Mouse (Mus musculus): ENCODE measurements at regions not wholly inside any gene's neighbourhood (a gene's known extent, or its start where the extent isn't known, plus 50 kb on each side); places are given as distances from the start of the nearest gene placed in this dataset.

GRCm38 (mm10) chr2:94983484-94983883 is 545.5 kb upstream of the Api5 start:
- TF ChIP-seq CTCF (IDR thresholded peaks at IDR 0.05; ENCODE audit: low read depth) = no peak
- Histone ChIP-seq H3K36me3 (ENCODE audit: control insufficient read depth, insufficient read depth) (no peaks in the 10 kb centered on the region), H3K4me1 (replicated peaks; ENCODE audit: control insufficient read depth, insufficient read depth, low read length) (no peaks in the 10 kb centered on the region), H3K4me3 (ENCODE audit: low read depth, low read length) (no peak overlapping the region), H3K9me3 (ENCODE audit: control insufficient read depth) (no peaks in the 10 kb centered on the region), H3K9ac (ENCODE audit: low read depth, low read length) (no peak overlapping the region), H3K4me2 (replicated peaks; ENCODE audit: low read depth) (no peak overlapping the region), H3K27ac (ENCODE audit: low read depth, low read length) (no peak overlapping the region), H3K27me3 (replicated peaks; ENCODE audit: control insufficient read depth, insufficient read depth, low read length) (no peaks in the 10 kb centered on the region)
- ATAC-seq = no peak
- 90% methylated on average over 4 of the region's 4 CpGs for WGBS

DNA sequence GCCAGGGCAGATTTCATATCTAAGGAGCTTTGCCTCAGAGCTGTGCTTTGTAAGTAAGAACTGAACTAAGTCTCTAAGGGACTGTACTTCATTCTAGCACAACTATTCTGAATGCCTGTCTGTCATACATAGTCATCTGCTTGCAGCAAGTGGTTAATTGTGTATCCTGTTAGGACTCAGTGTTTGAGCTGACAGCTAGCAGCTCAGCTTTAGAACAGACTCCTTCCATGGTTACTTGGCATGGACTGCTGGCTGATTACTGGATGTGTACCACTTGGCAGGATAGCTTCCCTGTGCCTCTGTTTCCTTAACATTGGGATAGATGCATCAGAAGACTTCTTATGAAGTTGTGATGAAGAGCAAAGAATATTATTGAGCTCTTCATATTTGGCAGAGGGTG is 525.6 kb upstream of the Api5 start:
- no peak for ATAC-seq
- no peak overlapping the region for H3K9ac ChIP-seq (ENCODE audit: low read depth, low read length)
- H3K4me3 ChIP-seq (ENCODE audit: low read depth, low read length) = no peak overlapping the region
- no peak overlapping the region for H3K27ac ChIP-seq (ENCODE audit: low read depth, low read length)
- TF ChIP-seq CTCF (IDR thresholded peaks at IDR 0.05; ENCODE audit: low read depth) = no peak
- no peak overlapping the region for H3K4me2 ChIP-seq (replicated peaks; ENCODE audit: low read depth)
- H3K9me3 ChIP-seq (ENCODE audit: control insufficient read depth) = no peaks in the 10 kb centered on the region
- no peaks in the 10 kb centered on the region for H3K4me1 ChIP-seq (replicated peaks; ENCODE audit: control insufficient read depth, insufficient read depth, low read length)
- no peaks in the 10 kb centered on the region for H3K27me3 ChIP-seq (replicated peaks; ENCODE audit: control insufficient read depth, insufficient read depth, low read length)
- no peaks in the 10 kb centered on the region for H3K36me3 ChIP-seq (ENCODE audit: control insufficient read depth, insufficient read depth)

DNA sequence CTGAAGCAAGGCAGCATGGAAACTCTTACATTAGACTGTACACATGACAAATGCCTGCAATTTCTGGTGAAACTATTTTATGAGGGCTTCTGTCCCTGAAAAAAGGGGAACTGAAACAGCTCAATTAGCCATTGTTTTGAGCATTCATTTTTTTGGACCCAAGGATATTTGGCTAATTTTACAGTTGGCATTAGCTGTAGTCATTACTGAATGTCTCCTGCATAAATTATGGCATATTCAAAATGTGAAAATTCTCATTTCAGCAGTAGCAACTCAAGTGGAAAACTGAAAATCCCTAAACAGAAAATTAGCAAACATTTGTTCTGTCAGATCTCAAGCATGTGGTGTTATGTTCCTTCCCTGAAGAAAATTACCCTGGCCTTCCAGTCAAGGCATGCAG is 507.7 kb upstream of the Api5 start:
- H3K4me2 ChIP-seq (replicated peaks; ENCODE audit: low read depth) = no peak overlapping the region
- no peak for ATAC-seq
- H3K9me3 ChIP-seq (ENCODE audit: control insufficient read depth) = no peaks in the 10 kb centered on the region
- H3K27me3 ChIP-seq (replicated peaks; ENCODE audit: control insufficient read depth, insufficient read depth, low read length) = no peaks in the 10 kb centered on the region
- H3K9ac ChIP-seq (ENCODE audit: low read depth, low read length) = no peak overlapping the region
- no peak for TF ChIP-seq CTCF (IDR thresholded peaks at IDR 0.05; ENCODE audit: low read depth)
- no peak overlapping the region for H3K4me3 ChIP-seq (ENCODE audit: low read depth, low read length)
- no peaks in the 10 kb centered on the region for H3K4me1 ChIP-seq (replicated peaks; ENCODE audit: control insufficient read depth, insufficient read depth, low read length)
- H3K36me3 ChIP-seq (ENCODE audit: control insufficient read depth, insufficient read depth) = no peaks in the 10 kb centered on the region
- no peak overlapping the region for H3K27ac ChIP-seq (ENCODE audit: low read depth, low read length)

DNA sequence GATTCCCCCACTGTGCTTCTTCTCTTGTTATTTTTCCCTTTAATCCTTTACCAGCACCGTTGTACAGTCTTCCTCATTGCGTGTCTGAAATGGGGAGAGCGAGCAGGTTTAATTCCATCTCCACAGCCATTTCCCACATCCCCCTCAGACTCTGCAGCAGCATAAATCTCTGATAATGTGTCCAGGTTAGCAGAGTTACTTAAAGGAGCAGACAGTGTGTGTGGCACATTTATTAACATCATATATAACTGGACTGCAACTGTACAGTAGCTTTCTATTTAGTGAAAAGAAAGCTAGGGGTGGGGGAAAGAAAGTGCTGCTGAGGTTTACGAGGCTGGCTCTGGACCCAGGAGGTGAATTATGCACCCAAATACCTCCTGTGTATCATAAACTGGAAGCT is 494.2 kb upstream of the Api5 start:
- H3K27me3 ChIP-seq (replicated peaks; ENCODE audit: control insufficient read depth, insufficient read depth, low read length) = no peaks in the 10 kb centered on the region
- 72% methylated on average over 4 of the region's 4 CpGs for WGBS
- no peaks in the 10 kb centered on the region for H3K9me3 ChIP-seq (ENCODE audit: control insufficient read depth)
- ATAC-seq = no peak
- no peak for TF ChIP-seq CTCF (IDR thresholded peaks at IDR 0.05; ENCODE audit: low read depth)
- no peak overlapping the region for H3K4me3 ChIP-seq (ENCODE audit: low read depth, low read length)
- H3K4me1 ChIP-seq (replicated peaks; ENCODE audit: control insufficient read depth, insufficient read depth, low read length) = no peaks in the 10 kb centered on the region
- no peak overlapping the region for H3K9ac ChIP-seq (ENCODE audit: low read depth, low read length)
- no peak overlapping the region for H3K4me2 ChIP-seq (replicated peaks; ENCODE audit: low read depth)
- H3K27ac ChIP-seq (ENCODE audit: low read depth, low read length) = no peak overlapping the region
- no peaks in the 10 kb centered on the region for H3K36me3 ChIP-seq (ENCODE audit: control insufficient read depth, insufficient read depth)

- H3K27me3 ChIP-seq (replicated peaks; ENCODE audit: control insufficient read depth, insufficient read depth, low read length) = no peaks in the 10 kb centered on the region
- H3K4me1 ChIP-seq (replicated peaks; ENCODE audit: control insufficient read depth, insufficient read depth, low read length) = no peaks in the 10 kb centered on the region
- H3K9ac ChIP-seq (ENCODE audit: low read depth, low read length) = no peak overlapping the region
- no peak for ATAC-seq
- no peaks in the 10 kb centered on the region for H3K9me3 ChIP-seq (ENCODE audit: control insufficient read depth)
- TF ChIP-seq CTCF (IDR thresholded peaks at IDR 0.05; ENCODE audit: low read depth) = no peak
- H3K4me3 ChIP-seq (ENCODE audit: low read depth, low read length) = no peak overlapping the region
- H3K4me2 ChIP-seq (replicated peaks; ENCODE audit: low read depth) = no peak overlapping the region
- no peak overlapping the region for H3K27ac ChIP-seq (ENCODE audit: low read depth, low read length)
- H3K36me3 ChIP-seq (ENCODE audit: control insufficient read depth, insufficient read depth) = no peaks in the 10 kb centered on the region
- WGBS = 59% methylated on average over 3 of the region's 3 CpGs
These were observed 481.4 kb upstream of the Api5 start for GRCm38 (mm10) chr2:94919361-94919760.

DNA sequence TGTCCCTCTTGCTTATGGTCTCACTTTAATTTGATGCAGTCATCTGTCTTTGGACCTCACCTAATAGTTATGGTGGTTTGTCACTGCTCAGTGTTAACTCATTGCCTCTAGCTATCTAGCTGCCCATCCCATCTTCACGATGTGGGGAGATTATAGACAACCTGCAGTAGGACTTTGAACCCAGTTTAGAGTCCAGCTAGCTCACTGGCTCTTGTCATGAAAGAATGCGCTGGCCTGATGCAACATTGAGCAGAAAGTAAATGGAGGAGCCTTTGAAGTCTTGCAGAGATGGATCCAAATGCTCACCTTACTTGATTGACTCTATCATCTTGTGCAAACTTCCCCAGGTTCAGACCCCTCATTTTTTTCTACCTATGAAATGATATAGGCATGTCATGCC is 480.1 kb upstream of the Api5 start:
- Histone ChIP-seq H3K36me3 (ENCODE audit: control insufficient read depth, insufficient read depth) (no peaks in the 10 kb centered on the region), H3K9ac (ENCODE audit: low read depth, low read length) (no peak overlapping the region), H3K4me3 (ENCODE audit: low read depth, low read length) (no peak overlapping the region), H3K27me3 (replicated peaks; ENCODE audit: control insufficient read depth, insufficient read depth, low read length) (no peaks in the 10 kb centered on the region), H3K9me3 (ENCODE audit: control insufficient read depth) (no peaks in the 10 kb centered on the region), H3K4me2 (replicated peaks; ENCODE audit: low read depth) (no peak overlapping the region), H3K4me1 (replicated peaks; ENCODE audit: control insufficient read depth, insufficient read depth, low read length) (no peaks in the 10 kb centered on the region), H3K27ac (ENCODE audit: low read depth, low read length) (no peak overlapping the region)
- WGBS = 58% methylated on average over 2 of the region's 2 CpGs
- no peak for TF ChIP-seq CTCF (IDR thresholded peaks at IDR 0.05; ENCODE audit: low read depth)
- ATAC-seq = peak; percentile 25; the same call in 1 of the 2 replicates

DNA sequence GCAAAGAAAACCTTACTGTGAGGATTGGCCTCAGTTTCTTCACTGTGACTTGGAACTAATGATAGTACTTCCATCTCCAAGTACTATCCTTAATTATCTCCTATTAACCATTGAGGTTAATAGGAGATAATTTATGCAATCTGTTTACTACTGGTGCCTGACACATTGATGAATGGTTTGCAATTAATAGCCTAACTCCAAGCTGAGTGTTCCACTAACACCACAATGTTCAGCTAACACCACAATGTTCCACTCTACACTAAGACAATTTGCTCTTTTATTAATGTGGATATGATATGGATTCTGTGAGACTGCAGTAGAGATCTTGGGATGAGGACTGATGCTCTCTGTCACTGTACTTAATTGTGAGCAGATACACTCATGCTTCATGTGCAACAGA is 463.6 kb upstream of the Api5 start:
- ATAC-seq = no peak
- TF ChIP-seq CTCF (IDR thresholded peaks at IDR 0.05; ENCODE audit: low read depth) = no peak

More for the DNA sequence above, 463.6 kb upstream of the Api5 start:
- Histone ChIP-seq H3K36me3 (ENCODE audit: control insufficient read depth, insufficient read depth) (no peaks in the 10 kb centered on the region), H3K4me2 (replicated peaks; ENCODE audit: low read depth) (no peak overlapping the region), H3K9me3 (ENCODE audit: control insufficient read depth) (no peaks in the 10 kb centered on the region), H3K27me3 (replicated peaks; ENCODE audit: control insufficient read depth, insufficient read depth, low read length) (no peaks in the 10 kb centered on the region), H3K4me3 (ENCODE audit: low read depth, low read length) (no peak overlapping the region), H3K27ac (ENCODE audit: low read depth, low read length) (no peak overlapping the region), H3K4me1 (replicated peaks; ENCODE audit: control insufficient read depth, insufficient read depth, low read length) (no peaks in the 10 kb centered on the region), H3K9ac (ENCODE audit: low read depth, low read length) (no peak overlapping the region)

All from intestine, postnatal 0 days (tissue).